Mouse (Mus musculus) testis, postnatal 10 days (tissue): Measurements from ENCODE around the gene Cd34.
A peak's percentile ranks its signal among the peaks of the same experiment; 100 is the strongest.

Source experiments
- DNase-seq: peaks from one replicate; pipeline ENCODE4 v3.0.0; 2021; ENCODE audit warnings: low spot score

The Cd34 gene

GRCm38 (mm10) chr1:194971980-194972379, 33.4 kb downstream of the Cd34 start:
- no peak for DNase-seq

- DNase-seq: peak; percentile 96
Observed at GRCm38 (mm10) chr1:194976164-194976516, 37.5 kb downstream of the Cd34 start.

- DNase-seq: peak; percentile 80
Observed at GRCm38 (mm10) chr1:194976517-194977370, 38.1 kb downstream of the Cd34 start.

GRCm38 (mm10) chr1:194977371-194977761, 38.7 kb downstream of the Cd34 start:
- DNase-seq: no peak

- DNase-seq: no peak
Observed at GRCm38 (mm10) chr1:194977946-194978720, 39.5 kb downstream of the Cd34 start.

- no peak for DNase-seq
Observed at GRCm38 (mm10) chr1:194980826-194981435, 42.3 kb downstream of the Cd34 start.

- DNase-seq: no peak
Observed at GRCm38 (mm10) chr1:194982931-194983690, 44.5 kb downstream of the Cd34 start.

- DNase-seq: no peak
Observed at GRCm38 (mm10) chr1:194984914-194985313, 46.3 kb downstream of the Cd34 start.

GRCm38 (mm10) chr1:194985442-194986210, 47.0 kb downstream of the Cd34 start:
- DNase-seq: no peak

GRCm38 (mm10) chr1:194989024-194989423, 50.4 kb downstream of the Cd34 start:
- DNase-seq: no peak

- DNase-seq: no peak
Observed at GRCm38 (mm10) chr1:194990976-194991375, 52.4 kb downstream of the Cd34 start.

GRCm38 (mm10) chr1:194991654-194992053, 53.0 kb downstream of the Cd34 start:
- DNase-seq: no peak

GRCm38 (mm10) chr1:194992589-194993317, 54.1 kb downstream of the Cd34 start:
- no peak for DNase-seq

GRCm38 (mm10) chr1:194993409-194993988, 54.9 kb downstream of the Cd34 start:
- no peak for DNase-seq

- no peak for DNase-seq
Observed at GRCm38 (mm10) chr1:194994262-194994661, 55.6 kb downstream of the Cd34 start.

GRCm38 (mm10) chr1:194995196-194995595, 56.6 kb downstream of the Cd34 start:
- no peak for DNase-seq

- DNase-seq: no peak
Observed at GRCm38 (mm10) chr1:194998396-194998795, 59.8 kb downstream of the Cd34 start.

GRCm38 (mm10) chr1:195003328-195003727, 64.7 kb downstream of the Cd34 start:
- DNase-seq: no peak

GRCm38 (mm10) chr1:195004194-195004593, 65.6 kb downstream of the Cd34 start:
- DNase-seq: no peak

- DNase-seq: no peak
Observed at GRCm38 (mm10) chr1:195006267-195006666, 67.6 kb downstream of the Cd34 start.
